Mouse (Mus musculus): ENCODE results near the gene Atxn7.

DNA sequence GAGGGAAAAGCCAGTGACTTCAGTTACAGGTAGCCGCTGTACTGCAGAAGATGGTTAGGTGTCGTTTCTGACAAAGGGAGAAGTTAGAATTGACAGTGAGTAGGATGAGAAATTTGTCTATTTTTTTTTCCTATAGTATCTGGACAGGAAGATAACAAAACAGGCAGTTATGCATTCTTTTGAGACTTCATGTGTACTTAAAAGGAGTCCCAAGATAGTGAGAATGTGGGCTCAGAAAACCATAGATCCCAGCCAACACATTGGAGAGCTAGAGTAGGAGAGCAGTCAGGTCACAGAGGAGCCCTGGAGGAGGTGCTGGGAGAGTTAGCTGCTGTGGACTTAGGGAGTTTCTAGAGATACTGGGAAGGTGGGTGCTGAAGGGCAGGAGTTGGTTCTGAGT lies 69.4 kb downstream of the Atxn7 start:
- TF ChIP-seq CTCF (IDR thresholded peaks at IDR 0.05; ENCODE audit: low read depth, low read length) (no peak), TAL1 (conservative IDR thresholded peaks at IDR 0.05; ENCODE audit: low read depth, low read length) (no peak), GATA1 (IDR thresholded peaks at IDR 0.05; ENCODE audit: borderline replicate concordance, low read length) (no peak), POLR2AphosphoS5 (IDR thresholded peaks at IDR 0.05; ENCODE audit: insufficient replicate concordance, low read depth, low read length) (no peak)

All from G1E (cell line).